Mouse (Mus musculus) kidney, adult 2 months (tissue): Measurements from ENCODE around the gene Ift57. TPM values are rescaled to one million over a fixed set of nuclear protein-coding genes. Genes with fewer than 3 reads are reported as not detected.

Experiments used
- DNase-seq: peaks from one replicate; pipeline ENCODE4 v3.0.0; 2021
- H3K27ac ChIP-seq: fragments of 200-500 bp; 2 replicates; pipeline ENCODE4 v1.5.1; 2012; ENCODE audit warnings: low read depth, low read length, control low read depth, inconsistent platforms; ENCODE audit not compliant: insufficient read depth
- H3K27me3 ChIP-seq: fragments of 200-500 bp; replicated peaks from 2 replicates; pipeline ENCODE4 v1.6.1; 2012; ENCODE audit warnings: mild to moderate bottlenecking, moderate library complexity, low read length, inconsistent platforms; ENCODE audit not compliant: control insufficient read depth, insufficient read depth
- H3K36me3 ChIP-seq: fragments of 200-500 bp; 2 replicates; pipeline ENCODE4 v1.6.1; 2012; ENCODE audit warnings: mild to moderate bottlenecking, moderate library complexity, low read length, inconsistent platforms; ENCODE audit not compliant: control insufficient read depth, insufficient read depth
- H3K4me1 ChIP-seq: fragments of 200-500 bp; 2 replicates; pipeline ENCODE4 v1.6.1; 2011; ENCODE audit warnings: low read length; ENCODE audit not compliant: control insufficient read depth, insufficient read depth
- H3K4me3 ChIP-seq: fragments of 200-500 bp; 2 replicates; pipeline ENCODE4 v1.5.1; 2011; ENCODE audit warnings: mild to moderate bottlenecking, low read depth, low read length, control low read depth; ENCODE audit not compliant: insufficient read depth
- CTCF ChIP-seq: fragments of 200-500 bp; conservative IDR thresholded peaks from 2 replicates; pipeline ENCODE4 v1.5.1; 2011; ENCODE audit warnings: low read depth, mild to moderate bottlenecking, control low read depth, low read length, moderate library complexity, mixed read lengths; ENCODE audit not compliant: insufficient read depth, insufficient read length
- POLR2A ChIP-seq: fragments of 200-500 bp; IDR thresholded peaks from one replicate; pipeline ENCODE4 v1.6.1; 2011; ENCODE audit warnings: low read depth, low read length, control low read depth
- WGBS: fragments of 180-500 bp; shearing (Covaris S2); methylation state at CpG from one replicate; pipeline ENCODE4 v1.1.7; 2018; 5-methylcytosine and 5-hydroxymethylcytosine counted together
- polyA plus RNA-seq: library from polyadenylated mRNA; depleted of rRNA; stranded (reverse); fragments of >200 nt; gene quantifications from 2 replicates; pipeline ENCODE4 v1.2.3, GENCODE M21; 2012

The Ift57 gene
- polyA plus RNA-seq, 1 experiment = 11.7 TPM

DNA sequence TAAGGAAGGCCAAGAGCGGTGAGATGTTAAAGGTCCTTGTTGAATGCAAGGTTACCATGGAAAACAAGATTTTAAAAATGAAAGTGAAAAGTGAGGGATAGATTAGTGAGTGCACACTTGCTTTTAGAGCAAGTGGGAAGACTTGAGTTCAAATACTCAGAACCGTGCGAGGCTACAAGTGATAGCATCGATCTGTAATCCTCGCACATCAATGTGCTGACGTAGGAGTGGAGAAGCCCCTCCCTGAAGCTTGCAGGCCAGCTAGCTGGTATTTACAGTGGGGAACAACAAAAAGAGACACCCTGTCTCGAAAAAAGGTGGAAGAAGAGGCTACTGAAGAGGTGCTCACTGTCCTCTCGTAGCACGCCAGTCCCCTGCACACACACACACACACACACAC lies 94.6 kb downstream of the Ift57 start:
- TF ChIP-seq POLR2A (no peak), CTCF (no peak)
- 92% methylated on average over 9 of the region's 9 CpGs for WGBS
- no peak overlapping the region for H3K27ac ChIP-seq
- no peak overlapping the region for H3K4me3 ChIP-seq
- H3K36me3 ChIP-seq = no peaks in the 10 kb centered on the region
- no peaks in the 10 kb centered on the region for H3K4me1 ChIP-seq
- no peaks in the 10 kb centered on the region for H3K27me3 ChIP-seq
- no peak for DNase-seq

DNA sequence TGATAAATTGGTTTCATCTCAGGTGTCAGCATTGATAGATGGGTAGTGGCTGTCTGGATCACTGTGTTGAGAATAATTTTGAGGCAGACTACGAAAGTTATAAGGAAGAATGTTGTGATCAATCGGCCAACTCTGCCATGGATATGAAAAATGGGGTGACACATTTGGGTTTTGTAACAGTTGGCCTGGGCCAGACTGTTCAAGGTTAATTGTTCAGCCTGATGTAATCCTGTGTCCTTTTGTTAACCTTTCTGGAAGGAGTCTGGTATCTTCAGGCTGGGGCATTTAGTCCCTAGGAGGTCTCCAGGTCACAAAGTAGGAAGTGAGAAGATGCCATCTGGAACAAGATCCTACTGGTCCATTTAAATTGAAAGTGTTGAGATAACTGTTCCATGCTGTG lies 97.2 kb downstream of the Ift57 start:
- WGBS = 82% methylated on average over 2 of the region's 2 CpGs
- no peaks in the 10 kb centered on the region for H3K27me3 ChIP-seq
- no peaks in the 10 kb centered on the region for H3K4me1 ChIP-seq
- H3K27ac ChIP-seq = no peak overlapping the region
- no peak overlapping the region for H3K4me3 ChIP-seq
- no peak for DNase-seq
- H3K36me3 ChIP-seq = no peaks in the 10 kb centered on the region
- TF ChIP-seq CTCF (no peak), POLR2A (no peak)

DNA sequence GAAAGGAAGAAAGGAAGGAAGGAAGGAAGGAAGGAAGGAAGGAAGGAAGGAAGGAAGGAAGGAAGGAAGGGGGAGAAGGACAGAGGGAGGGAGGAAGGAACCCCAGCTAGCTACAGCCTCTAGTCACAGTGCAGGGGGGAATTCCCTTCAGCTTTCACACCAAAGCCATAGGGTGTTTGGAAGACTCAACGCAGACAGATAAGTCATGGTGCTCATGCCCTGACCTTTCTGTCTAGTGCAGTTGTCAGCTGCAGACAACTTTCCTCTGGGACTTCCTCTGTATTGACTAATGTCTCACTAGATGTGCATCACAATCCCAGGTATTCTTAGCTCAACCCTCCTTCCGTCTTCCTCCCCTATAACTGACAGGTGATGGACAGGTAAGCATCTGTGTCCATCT lies 97.9 kb downstream of the Ift57 start:
- DNase-seq = no peak
- TF ChIP-seq CTCF (no peak), POLR2A (no peak)
- Histone ChIP-seq H3K4me1 (no peaks in the 10 kb centered on the region), H3K27me3 (no peaks in the 10 kb centered on the region), H3K27ac (no peak overlapping the region), H3K4me3 (no peak overlapping the region), H3K36me3 (no peaks in the 10 kb centered on the region)
- 89% methylated on average over 2 of the region's 2 CpGs for WGBS

DNA sequence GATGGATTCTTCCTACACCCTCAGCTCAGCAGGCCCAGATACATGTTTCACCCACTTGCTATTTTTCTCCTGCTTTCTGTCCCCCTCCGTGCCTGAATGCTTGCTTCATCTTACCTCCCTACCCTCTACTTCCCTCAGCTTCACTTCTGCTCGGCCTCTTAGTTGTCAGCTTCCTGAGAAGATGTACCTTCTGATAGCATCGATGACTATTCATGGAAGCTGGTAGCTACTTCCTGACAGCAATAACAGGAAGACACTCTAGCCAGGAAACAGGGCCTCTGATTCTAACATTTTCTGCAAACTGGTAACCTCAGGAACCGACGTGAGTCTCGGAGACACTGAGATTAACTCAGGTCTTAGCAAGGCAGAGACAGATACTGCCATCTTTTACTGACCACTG lies 99.8 kb downstream of the Ift57 start:
- no peak overlapping the region for H3K4me3 ChIP-seq
- peak; percentile 66 for DNase-seq
- WGBS = 63% methylated on average over 6 of the region's 6 CpGs
- H3K27ac ChIP-seq = peak overlapping the region; percentile 44; the same call in 1 of the 2 replicates
- no peak for TF ChIP-seq CTCF
- no peak for TF ChIP-seq POLR2A
- H3K27me3 ChIP-seq = no peaks in the 10 kb centered on the region
- no peaks in the 10 kb centered on the region for H3K36me3 ChIP-seq
- H3K4me1 ChIP-seq = no peaks in the 10 kb centered on the region

DNA sequence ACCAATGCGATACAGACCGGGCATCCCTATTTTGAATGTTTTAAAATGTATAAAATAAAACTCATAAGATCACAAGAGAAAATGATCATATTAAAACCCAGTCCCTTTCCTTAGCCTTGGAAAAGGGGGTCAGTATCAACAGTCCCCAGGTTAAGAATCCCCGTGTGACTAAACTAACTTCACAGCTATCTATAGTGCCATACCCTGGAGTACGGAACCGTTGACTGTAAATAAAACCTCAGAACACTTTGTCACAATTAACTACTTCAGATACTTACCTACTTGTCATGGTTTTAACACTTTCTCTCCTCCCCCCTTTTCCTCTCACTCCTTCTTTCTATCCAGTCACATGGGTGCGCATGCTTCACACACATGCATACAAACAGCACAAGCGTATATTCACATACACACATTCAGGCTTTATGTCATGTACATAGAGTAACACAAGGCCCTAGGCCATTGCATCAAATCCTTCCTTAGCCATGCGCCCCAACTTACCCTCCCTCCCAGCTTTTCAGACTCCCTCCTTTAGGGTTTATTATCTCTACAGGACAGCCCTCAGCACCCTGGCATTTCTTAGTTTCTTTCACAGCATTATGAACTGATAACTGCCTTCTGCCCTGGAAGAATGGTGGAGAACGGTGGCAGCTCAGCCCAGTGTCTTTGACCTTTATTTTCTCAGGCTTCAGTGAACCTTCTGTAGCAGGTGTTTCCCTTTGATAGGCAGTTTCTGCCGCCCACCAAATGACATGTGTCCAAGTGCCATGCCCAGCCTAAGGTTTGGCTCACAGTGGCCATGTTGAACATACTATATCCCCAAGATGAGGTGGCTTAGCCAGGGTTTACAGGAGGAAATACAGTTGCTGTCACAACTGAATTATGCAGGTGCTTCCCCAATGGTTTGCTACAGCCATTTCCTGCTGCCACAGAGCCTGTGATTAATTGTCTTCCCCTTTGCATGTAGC lies 100.8 kb downstream of the Ift57 start, which contains the start of gene Cd47:
Gene Cd47, plus strand, starts transcription at position 937 of the 965 bp plus-strand sequence.
- TF ChIP-seq CTCF = no peak
- TF ChIP-seq POLR2A = no peak
- Histone ChIP-seq H3K36me3 (no peaks in the 10 kb centered on the region), H3K4me1 (no peaks in the 10 kb centered on the region), H3K27me3 (no peaks in the 10 kb centered on the region), H3K27ac (no peak within 1 kb of the TSS), H3K4me3 (no peak within 1 kb of the TSS)
- WGBS = 72% methylated on average over 10 of the region's 10 CpGs
- DNase-seq = peak; percentile 71

DNA sequence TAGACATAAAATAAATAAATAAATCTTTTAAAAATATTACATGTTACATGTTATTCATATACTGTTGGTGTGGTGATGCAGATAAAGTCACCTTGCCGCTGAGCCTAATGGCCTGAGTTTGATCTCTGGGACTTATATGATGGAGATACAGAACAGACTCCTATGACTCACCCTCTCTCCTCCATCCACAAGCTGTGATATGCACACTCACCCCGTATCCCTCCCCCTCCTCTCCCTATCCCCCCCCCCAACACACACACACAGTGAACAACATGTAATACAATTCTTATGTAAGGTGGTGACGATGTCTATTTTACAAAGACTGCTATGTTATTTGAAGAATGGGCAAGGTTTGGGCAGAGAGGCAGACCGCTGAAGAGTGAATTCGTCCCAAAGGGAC lies 102.0 kb downstream of the Ift57 start:
- WGBS = 70% methylated on average over 5 of the region's 5 CpGs
- no peak for DNase-seq
- TF ChIP-seq CTCF (no peak), POLR2A (no peak)
- Histone ChIP-seq H3K4me1 (no peaks in the 10 kb centered on the region), H3K27ac (no peak overlapping the region), H3K27me3 (no peaks in the 10 kb centered on the region), H3K4me3 (no peak overlapping the region), H3K36me3 (no peaks in the 10 kb centered on the region)

DNA sequence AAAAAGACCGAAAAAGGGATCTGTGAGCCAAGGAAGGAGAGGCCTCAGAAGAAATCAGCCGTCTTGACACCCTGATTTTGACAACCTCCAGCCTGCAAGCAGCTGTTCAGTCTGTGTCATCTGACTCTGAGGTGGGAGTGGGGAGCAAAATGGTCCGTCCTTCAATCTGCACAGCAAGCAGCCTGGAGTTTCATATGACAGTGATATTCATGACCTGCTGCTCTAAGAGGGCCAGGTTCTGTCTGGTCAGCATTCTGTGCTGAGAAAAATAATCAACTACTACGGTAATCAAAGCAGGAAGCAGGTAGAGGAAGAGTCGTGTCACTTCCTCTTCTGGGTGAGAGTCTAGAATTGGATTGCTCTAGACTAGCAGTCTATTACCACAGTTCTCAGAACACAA lies 102.4 kb downstream of the Ift57 start:
- H3K27me3 ChIP-seq = no peaks in the 10 kb centered on the region
- H3K4me1 ChIP-seq = no peaks in the 10 kb centered on the region
- no peak for DNase-seq
- H3K36me3 ChIP-seq = no peaks in the 10 kb centered on the region
- TF ChIP-seq POLR2A (no peak), CTCF (no peak)
- WGBS = 43% methylated on average over 5 of the region's 5 CpGs
- no peak overlapping the region for H3K27ac ChIP-seq
- H3K4me3 ChIP-seq = no peak overlapping the region
